Mouse (Mus musculus) lung, adult 2 months (tissue): ENCODE data around the gene Prss45. TPM values are rescaled to one million over a fixed set of nuclear protein-coding genes. Genes with fewer than 3 reads are reported as not detected.

ENCODE experiments used
- DNase-seq: peaks from one replicate; pipeline ENCODE4 v3.0.0; 2022
- H3K4me1 ChIP-seq: fragments of 200-500 bp; 2 replicates; pipeline ENCODE4 v1.6.1; 2011; ENCODE audit warnings: low read length; ENCODE audit not compliant: control insufficient read depth, insufficient read depth
- H3K4me3 ChIP-seq: fragments of 200-500 bp; replicated peaks from 2 replicates; pipeline ENCODE3; 2011; ENCODE audit warnings: low read depth, mild to moderate bottlenecking, control low read depth, low read length; ENCODE audit errors: extremely low read depth
- CTCF ChIP-seq: fragments of 200-500 bp; IDR thresholded peaks from 2 replicates; pipeline ENCODE4 v1.5.1; 2011; ENCODE audit warnings: mild to moderate bottlenecking, low read length, control low read depth; ENCODE audit not compliant: insufficient read depth
- POLR2A ChIP-seq: fragments of 200-500 bp; IDR thresholded peaks from 2 replicates; pipeline ENCODE4 v1.6.1; 2011; ENCODE audit warnings: low read depth, mild to moderate bottlenecking, control low read depth, low read length, borderline replicate concordance; ENCODE audit errors: extremely low read depth
- WGBS: fragments of 180-500 bp; shearing (Covaris S2); methylation state at CpG from one replicate; pipeline ENCODE4 v1.1.7; 2018; 5-methylcytosine and 5-hydroxymethylcytosine counted together
- polyA plus RNA-seq: library from polyadenylated mRNA; depleted of rRNA; stranded (reverse); fragments of >200 nt; gene quantifications from 2 replicates; pipeline ENCODE4 v1.2.3, GENCODE M21; 2012

Gene Prss45
- polyA plus RNA-seq, 1 experiment = not detected

DNA sequence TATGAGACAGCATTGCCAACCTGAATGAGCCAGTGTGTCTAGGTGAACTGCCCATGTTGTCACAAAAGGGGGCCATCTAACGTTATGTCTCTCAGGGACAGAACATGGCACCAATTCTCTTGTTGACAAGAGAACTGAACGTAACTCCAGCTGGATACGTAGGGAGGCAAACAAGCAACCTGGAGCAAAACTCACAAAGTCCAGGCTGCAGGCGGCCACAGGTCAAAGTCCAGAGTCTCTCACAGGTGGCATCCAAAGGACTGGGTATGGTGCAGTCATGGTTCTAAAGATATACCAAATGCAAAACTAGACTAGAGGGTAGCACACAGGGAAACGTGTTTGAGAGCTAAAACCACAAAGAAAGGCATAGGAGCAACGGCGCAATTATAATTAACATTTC lies 13.0 kb upstream of the Prss45 start:
- no peak for DNase-seq
- Histone ChIP-seq H3K4me3 (no peak overlapping the region), H3K4me1 (no peaks in the 10 kb centered on the region)
- 83% methylated on average over 7 of the region's 7 CpGs for WGBS
- no peak for TF ChIP-seq POLR2A
- no peak for TF ChIP-seq CTCF

DNA sequence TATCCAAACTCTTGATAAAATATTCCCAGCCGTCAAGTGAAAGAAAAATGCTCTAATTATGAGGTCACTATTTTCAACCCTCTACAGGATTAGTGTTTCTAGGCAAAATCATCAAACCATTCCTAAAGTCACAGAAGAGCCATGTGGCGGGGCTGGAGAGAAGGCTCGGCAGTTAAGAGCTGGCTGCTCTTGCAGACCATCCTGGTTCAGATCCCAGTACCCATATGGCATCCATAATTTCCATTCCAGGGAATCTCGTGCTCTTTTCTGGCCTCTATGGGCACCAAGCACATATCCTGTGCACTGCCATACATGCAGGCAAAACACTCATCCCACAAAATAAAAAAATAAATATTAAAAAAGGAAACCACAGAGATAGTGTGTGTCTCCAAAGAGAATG lies 9.0 kb upstream of the Prss45 start:
- DNase-seq = no peak
- 76% methylated on average over 4 of the region's 4 CpGs for WGBS
- H3K4me3 ChIP-seq = no peak overlapping the region
- no peaks in the 10 kb centered on the region for H3K4me1 ChIP-seq
- no peak for TF ChIP-seq POLR2A
- no peak for TF ChIP-seq CTCF

DNA sequence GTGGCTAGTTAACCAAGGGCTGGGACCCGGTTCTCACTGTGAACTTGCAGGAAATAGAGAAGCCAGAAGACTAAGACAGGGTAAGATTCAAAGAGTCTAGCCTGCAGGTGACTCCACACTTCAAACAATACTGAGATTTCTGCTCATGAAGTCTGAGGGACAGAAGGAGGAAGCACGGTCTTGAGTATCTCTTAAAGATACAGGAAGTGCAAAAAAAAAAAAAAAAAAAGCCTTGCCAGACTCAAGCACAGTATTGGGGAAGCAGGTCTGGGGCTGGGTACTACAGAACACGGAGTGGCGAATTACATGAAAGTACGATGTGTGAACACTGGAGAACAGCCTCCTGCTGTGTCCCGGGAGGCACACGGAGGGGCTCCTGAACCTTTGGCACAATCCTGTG lies 8.6 kb upstream of the Prss45 start:
- WGBS = 43% methylated on average over 7 of the region's 7 CpGs
- TF ChIP-seq CTCF (no peak), POLR2A (no peak)
- Histone ChIP-seq H3K4me3 (no peak overlapping the region), H3K4me1 (no peaks in the 10 kb centered on the region)
- DNase-seq = no peak

DNA sequence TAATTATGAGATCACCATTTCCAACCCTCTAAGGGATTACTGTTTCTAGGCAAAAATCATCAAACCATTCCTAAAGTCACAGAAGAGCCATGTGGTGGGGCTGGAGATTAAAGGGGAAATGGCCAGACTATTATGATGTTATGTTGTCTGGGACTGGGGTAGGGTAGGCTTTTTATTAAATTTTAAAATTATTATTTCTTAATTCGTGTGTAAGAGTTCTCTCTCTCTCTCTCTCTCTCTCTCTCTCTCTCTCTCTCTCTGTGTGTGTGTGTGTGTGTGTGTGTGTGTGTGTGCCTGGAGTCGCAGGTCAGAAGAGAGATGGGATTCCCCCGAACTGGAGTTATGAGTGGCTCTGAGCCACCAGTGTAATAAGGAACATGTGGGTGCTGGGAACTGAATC lies 8.0 kb upstream of the Prss45 start, which contains the start of gene Prss43:
Gene Prss43 (plus strand): TSS at position 301 of the 400 bp plus-strand sequence.
- no peaks in the 10 kb centered on the region for H3K4me1 ChIP-seq
- no peak for TF ChIP-seq POLR2A
- TF ChIP-seq CTCF = no peak
- no peak for DNase-seq
- WGBS = 69% methylated on average over 3 of the region's 3 CpGs
- no peak within 1 kb of the TSS for H3K4me3 ChIP-seq

DNA sequence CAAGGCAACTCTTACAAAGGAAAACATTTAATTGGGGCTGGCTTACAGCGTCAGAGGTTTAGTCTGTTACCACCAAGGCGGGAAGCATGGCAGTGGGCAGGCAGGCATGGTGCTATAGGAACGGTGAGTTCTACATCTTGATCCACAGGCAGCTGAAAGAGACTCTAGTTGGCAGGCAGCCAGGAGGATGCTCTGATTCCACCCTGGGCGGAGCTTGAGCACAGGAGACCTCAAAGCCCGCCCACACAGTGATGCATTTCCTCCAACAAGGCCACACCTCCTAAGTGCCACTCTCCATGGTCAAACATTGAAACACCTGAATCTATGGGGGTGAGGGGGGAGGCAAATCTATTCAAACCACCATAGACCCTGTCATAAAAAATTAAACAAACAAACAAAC lies 1.4 kb upstream of the Prss45 start:
- Histone ChIP-seq H3K4me1 (no peaks in the 10 kb centered on the region), H3K4me3 (no peak overlapping the region)
- 72% methylated on average over 5 of the region's 5 CpGs for WGBS
- TF ChIP-seq CTCF (no peak), POLR2A (no peak)
- no peak for DNase-seq

DNA sequence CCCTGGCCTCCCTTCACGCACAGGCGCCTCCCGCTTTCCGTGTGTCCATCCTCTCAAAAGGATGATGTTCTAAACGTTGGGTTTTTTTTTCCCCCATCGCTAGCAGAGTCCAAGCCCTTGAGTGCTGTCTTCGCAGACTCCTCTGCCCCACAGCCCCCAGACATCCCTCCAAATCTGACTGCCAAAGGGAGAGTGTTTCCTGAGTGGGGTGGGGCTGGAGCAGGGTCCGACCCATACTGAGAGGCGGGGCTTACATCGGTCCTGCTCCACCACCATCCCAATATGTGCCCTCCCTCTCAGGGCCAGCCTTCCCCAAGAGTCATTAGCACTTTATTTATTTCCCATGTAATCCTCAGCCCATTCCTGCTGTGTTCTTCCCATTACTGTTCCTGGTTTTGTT lies 573 bp downstream of the Prss45 start:
- 45% methylated on average over 10 of the region's 10 CpGs for WGBS
- no peak for DNase-seq
- TF ChIP-seq CTCF = no peak
- TF ChIP-seq POLR2A = no peak
- Histone ChIP-seq H3K4me3 (no peak overlapping the region), H3K4me1 (no peaks in the 10 kb centered on the region)

DNA sequence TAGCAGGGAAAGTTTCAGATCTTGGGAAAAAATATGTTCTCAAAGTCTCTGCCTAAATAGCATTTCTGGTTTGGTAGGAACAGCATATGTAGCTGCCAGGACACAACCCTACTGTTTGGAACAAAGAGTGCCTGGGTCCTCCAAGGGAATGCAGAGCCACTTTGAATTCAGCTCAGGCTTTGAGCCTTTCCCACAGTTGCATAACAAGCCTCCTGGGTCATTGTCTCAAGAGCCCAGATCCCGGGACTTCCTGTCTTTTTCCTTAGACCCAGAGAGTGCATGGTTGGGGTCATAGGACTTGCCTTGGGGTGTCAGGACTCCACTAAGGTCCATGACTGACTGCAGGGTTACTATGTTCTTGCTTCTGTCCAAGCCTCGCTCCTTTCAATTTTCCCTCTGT lies 1.7 kb downstream of the Prss45 start:
- H3K4me1 ChIP-seq = no peaks in the 10 kb centered on the region
- DNase-seq = no peak
- 50% methylated on average over 2 of the region's 2 CpGs for WGBS
- no peak overlapping the region for H3K4me3 ChIP-seq
- TF ChIP-seq POLR2A = no peak
- no peak for TF ChIP-seq CTCF

DNA sequence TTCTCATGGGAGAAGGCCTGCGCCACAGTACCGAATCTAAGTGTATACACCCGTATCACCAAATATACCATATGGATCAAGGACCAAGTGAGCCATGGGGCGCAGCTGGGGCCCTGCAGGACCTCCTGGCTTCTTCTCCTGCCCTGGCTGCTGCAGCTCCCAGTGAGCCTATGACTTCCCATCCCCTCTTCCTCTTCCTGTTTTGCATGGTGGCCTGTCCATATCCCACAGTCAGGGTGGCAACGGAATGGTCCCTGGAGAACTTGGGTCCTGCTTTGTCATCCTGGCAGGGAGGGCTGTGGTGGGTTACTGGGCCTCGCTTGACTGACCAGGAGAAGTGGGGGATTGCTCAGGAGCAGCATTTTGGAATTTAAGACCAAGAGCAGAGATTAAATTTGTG lies 6.5 kb downstream of the Prss45 start:
- TF ChIP-seq CTCF = no peak
- no peak for TF ChIP-seq POLR2A
- no peaks in the 10 kb centered on the region; the same call in 1 of the 2 replicates for H3K4me1 ChIP-seq
- no peak overlapping the region for H3K4me3 ChIP-seq
- no peak for DNase-seq
- WGBS = 74% methylated on average over 6 of the region's 6 CpGs

DNA sequence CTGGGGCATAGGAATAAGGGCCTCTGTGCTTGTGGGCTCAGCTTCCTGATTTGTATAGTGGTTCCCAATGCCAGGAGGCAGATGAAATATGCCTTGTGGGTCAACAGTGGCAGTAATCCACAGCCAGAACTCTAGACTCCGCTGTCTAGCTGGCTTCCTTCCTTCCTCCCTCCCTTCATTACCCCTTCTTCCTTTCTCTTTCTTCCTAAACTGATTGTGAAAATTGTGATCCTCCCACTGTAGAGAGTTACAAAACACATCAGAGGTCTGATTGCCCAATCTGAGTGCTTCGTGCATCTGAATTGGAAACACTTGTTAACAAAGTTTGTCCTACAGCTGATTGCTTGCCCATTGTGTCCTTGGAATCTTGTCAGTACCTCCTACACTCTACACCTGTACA lies 7.0 kb downstream of the Prss45 start:
- Histone ChIP-seq H3K4me1 (no peaks in the 10 kb centered on the region; the same call in 1 of the 2 replicates), H3K4me3 (no peak overlapping the region)
- WGBS = 20% methylated on average over 2 of the region's 2 CpGs
- peak; percentile 17 for DNase-seq
- TF ChIP-seq CTCF (no peak), POLR2A (no peak)

DNA sequence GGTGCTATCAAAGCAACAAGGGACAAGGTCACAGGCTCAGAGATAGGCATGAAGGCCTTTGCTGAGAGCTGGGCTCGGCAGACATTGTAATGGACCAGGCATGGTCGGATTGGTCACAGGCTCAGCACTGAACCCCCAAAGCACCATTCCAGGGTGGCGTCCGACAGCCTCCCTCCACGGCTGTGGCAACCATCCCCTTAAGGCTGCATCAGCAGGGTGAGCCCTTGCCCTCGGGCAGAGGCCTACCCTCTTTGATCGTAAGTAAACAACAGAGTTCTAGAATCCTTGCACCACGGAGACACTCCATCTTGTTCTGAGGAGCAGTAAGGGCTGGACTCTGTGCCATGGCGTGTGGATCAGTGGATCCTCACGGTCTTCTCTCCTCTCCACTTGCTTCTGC lies 9.8 kb downstream of the Prss45 start, which contains the start of gene Prss46:
Gene Prss46 (plus strand): TSS at position 301 of the 400 bp plus-strand sequence.
- TF ChIP-seq CTCF (no peak), POLR2A (no peak)
- Histone ChIP-seq H3K4me1 (no peaks in the 10 kb centered on the region; the same call in 1 of the 2 replicates), H3K4me3 (no peak within 1 kb of the TSS)
- no peak for DNase-seq
- WGBS = 82% methylated on average over 10 of the region's 10 CpGs
